Mouse (Mus musculus): Measurements from ENCODE around the gene Myd88. TPM values are rescaled to one million over a fixed set of nuclear protein-coding genes. Genes with fewer than 3 reads are reported as not detected.

The Myd88 gene
- total and polyA plus RNA-seq, 3 experiments, result 14.3 to 53.6 (median 22.7) TPM

DNA sequence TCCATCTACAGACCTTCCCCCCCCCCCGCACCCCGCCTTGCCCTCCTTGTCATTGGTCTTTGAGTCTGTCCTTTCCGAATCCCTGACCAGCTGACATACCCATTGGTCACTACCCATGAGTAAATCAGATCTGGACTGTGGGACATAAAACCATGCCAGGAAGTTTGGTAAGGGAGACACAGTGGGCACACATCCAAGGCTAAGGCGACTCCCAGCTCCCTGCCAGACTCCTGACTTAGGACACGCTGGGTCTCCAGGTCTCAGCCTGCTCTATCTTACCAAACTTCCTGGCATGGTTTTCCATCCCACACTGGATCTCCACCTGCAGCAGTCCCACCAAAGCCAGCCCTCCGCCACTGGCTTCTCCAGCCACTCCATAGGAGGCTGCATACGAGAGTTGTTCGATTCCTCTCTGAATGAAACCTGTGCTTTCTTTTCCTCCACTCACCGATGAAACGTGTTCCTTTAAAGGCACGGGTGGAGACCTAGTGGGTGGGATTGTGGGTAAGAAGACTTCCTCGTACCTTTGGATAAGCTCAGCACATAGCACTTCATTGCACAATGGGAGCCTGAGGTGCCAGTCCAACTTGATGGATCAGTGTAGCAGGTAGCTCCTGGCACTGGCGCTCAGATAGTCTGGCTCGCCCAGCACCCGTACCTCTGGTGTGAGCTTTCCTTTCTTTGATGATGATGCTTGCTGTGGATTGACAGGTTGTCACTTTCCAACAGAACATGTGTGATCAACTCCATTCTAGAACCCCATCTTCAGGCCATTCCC is 10.8 kb downstream of the Myd88 start:
- Histone ChIP-seq H3K27ac (ENCODE audit: insufficient read depth, low read depth) (no peak overlapping the region), H3K9me3 (replicated peaks; ENCODE audit: low read length) (no peaks in the 10 kb centered on the region), H3K4me1 (ENCODE audit: control insufficient read depth in 1 of 2, insufficient read depth in 2 of 2) (peaks cover 0 to 20% of the 10 kb centered on the region in 2 experiments; a peak in 2 of 4 replicates), H3K4me2 (ENCODE audit: insufficient read depth, low read depth, poor library complexity, severe bottlenecking) (no peak overlapping the region), H3K79me2 (replicated peaks; ENCODE audit: control insufficient read depth, extremely low read depth, insufficient read depth, poor library complexity, severe bottlenecking) (no peaks in the 10 kb centered on the region), H3K36me3 (replicated peaks in 1 of 2; ENCODE audit: control insufficient read depth in 1 of 2, insufficient read depth in 1 of 2, low read length in 1 of 2) (peaks cover 0 to 7% of the 10 kb centered on the region in 2 experiments), H3K27me3 (replicated peaks) (no peaks in the 10 kb centered on the region), H3K4me3 (replicated peaks in 1 of 3; ENCODE audit: low read depth in 2 of 3, low read length in 2 of 3, poor library complexity in 1 of 3) (no peak overlapping the region), H3K9ac (ENCODE audit: insufficient read depth, low read depth) (no peak overlapping the region)
- TF ChIP-seq EP300 (IDR thresholded peaks at IDR 0.05; ENCODE audit: low read length) (no peak), KAT2A (IDR thresholded peaks at IDR 0.05; ENCODE audit: insufficient replicate concordance, low read length) (no peak), USF2 (conservative IDR thresholded peaks at IDR 0.05; ENCODE audit: low read depth, low read length) (no peak), ZKSCAN1 (IDR thresholded peaks at IDR 0.05; ENCODE audit: borderline replicate concordance, low read depth, low read length) (no peak), MEF2A (IDR thresholded peaks at IDR 0.05; ENCODE audit: borderline replicate concordance, low read depth, low read length) (no peak), SIN3A (IDR thresholded peaks at IDR 0.05; ENCODE audit: low read length) (no peak), BHLHE40 (IDR thresholded peaks at IDR 0.05; ENCODE audit: low read depth, low read length) (no peak), TBP (conservative IDR thresholded peaks at IDR 0.05; ENCODE audit: low read depth, low read length) (no peak), ZNF384 (IDR thresholded peaks at IDR 0.05; ENCODE audit: low read depth, low read length) (no peak), MAFK (IDR thresholded peaks at IDR 0.05; ENCODE audit: insufficient replicate concordance, low read length) (no peak), CTCF (conservative IDR thresholded peaks at IDR 0.05 in 1 of 2, IDR thresholded peaks at IDR 0.05 in 1 of 2; ENCODE audit: low read depth in 2 of 2, low read length in 2 of 2) (no peak), UBTF (IDR thresholded peaks at IDR 0.05; ENCODE audit: low read depth, low read length) (no peak), USF1 (IDR thresholded peaks at IDR 0.05; ENCODE audit: low read depth, low read length) (no peak), MXI1 (IDR thresholded peaks at IDR 0.05; ENCODE audit: low read depth, low read length) (no peak)
- in situ Hi-C loops (cut with MboI; ENCODE audit: low pct_ligation_motif_present, low pct_unique_long_range_greater_than_20kb, low sequenced_read_pairs) (no loop called here), dilution Hi-C loops (cut with MboI; ENCODE audit: extremely low pct_ligation_motif_present, extremely low pct_unique_long_range_greater_than_20kb, low sequenced_read_pairs) (no loop called here)
- no peak for DNase-seq (ENCODE audit: extremely low read depth)

DNA sequence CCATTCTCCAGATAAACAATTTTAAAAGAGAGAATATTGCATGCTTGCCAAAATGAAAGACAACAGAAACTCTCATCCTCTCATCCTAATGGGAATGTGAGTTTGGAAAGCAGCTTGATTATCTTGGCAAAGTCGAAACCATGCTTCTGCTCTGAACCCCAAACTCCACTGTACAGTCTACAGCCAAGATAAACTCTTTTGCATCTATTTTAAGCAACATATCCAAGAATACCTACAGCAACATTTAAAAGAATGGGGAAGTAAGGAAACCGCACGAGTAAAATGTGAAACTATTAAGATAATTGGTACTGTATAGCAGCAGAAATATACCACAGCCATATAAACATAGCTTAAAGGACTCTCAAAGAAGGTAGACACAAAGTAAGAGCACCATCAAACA is 12.7 kb downstream of the Myd88 start:
- no peak overlapping the region for H3K4me2 ChIP-seq (ENCODE audit: insufficient read depth, low read depth, poor library complexity, severe bottlenecking)
- no peaks in the 10 kb centered on the region for H3K79me2 ChIP-seq (replicated peaks; ENCODE audit: control insufficient read depth, extremely low read depth, insufficient read depth, poor library complexity, severe bottlenecking)
- in situ Hi-C loops (cut with MboI; ENCODE audit: low pct_ligation_motif_present, low pct_unique_long_range_greater_than_20kb, low sequenced_read_pairs), result no loop called here
- TF ChIP-seq CHD2 (IDR thresholded peaks at IDR 0.05; ENCODE audit: low read length) (no peak), CTCF (conservative IDR thresholded peaks at IDR 0.05 in 1 of 2, IDR thresholded peaks at IDR 0.05 in 1 of 2; ENCODE audit: low read depth in 2 of 2, low read length in 2 of 2) (no peak), GABPA (IDR thresholded peaks at IDR 0.05; ENCODE audit: insufficient replicate concordance, low read depth, low read length) (no peak), E2F4 (IDR thresholded peaks at IDR 0.05; ENCODE audit: insufficient replicate concordance, low read depth, low read length) (no peak), RCOR1 (conservative IDR thresholded peaks at IDR 0.05; ENCODE audit: low read depth, low read length) (no peak), POLR2AphosphoS2 (IDR thresholded peaks at IDR 0.05; ENCODE audit: low read depth, low read length) (no peak), ZKSCAN1 (IDR thresholded peaks at IDR 0.05; ENCODE audit: borderline replicate concordance, low read depth, low read length) (no peak), KAT2A (IDR thresholded peaks at IDR 0.05; ENCODE audit: insufficient replicate concordance, low read length) (no peak), NRF1 (IDR thresholded peaks at IDR 0.05; ENCODE audit: low read depth, low read length) (no peak)
- H3K4me1 ChIP-seq (ENCODE audit: control insufficient read depth in 1 of 2, insufficient read depth in 2 of 2), result peaks cover 0 to 20% of the 10 kb centered on the region in 2 experiments; a peak in 2 of 4 replicates
- no peaks in the 10 kb centered on the region for H3K36me3 ChIP-seq (replicated peaks in 1 of 2; ENCODE audit: control insufficient read depth in 1 of 2, insufficient read depth in 1 of 2, low read length in 1 of 2)
- H3K27me3 ChIP-seq (replicated peaks), result no peaks in the 10 kb centered on the region
- dilution Hi-C loops (cut with MboI; ENCODE audit: extremely low pct_ligation_motif_present, extremely low pct_unique_long_range_greater_than_20kb, low sequenced_read_pairs), result no loop called here
- no peak overlapping the region for H3K27ac ChIP-seq (ENCODE audit: insufficient read depth, low read depth)
- H3K9ac ChIP-seq (ENCODE audit: insufficient read depth, low read depth), result no peak overlapping the region
- no peaks in the 10 kb centered on the region for H3K9me3 ChIP-seq (replicated peaks; ENCODE audit: low read length)
- H3K4me3 ChIP-seq (replicated peaks in 1 of 3; ENCODE audit: low read depth in 2 of 3, low read length in 2 of 3, poor library complexity in 1 of 3), result no peak overlapping the region
- no peak for DNase-seq (ENCODE audit: extremely low read depth)

Data from CH12.LX (cell line).